Mouse (Mus musculus) right cerebral cortex, adult 2 months (tissue): Measurements from ENCODE around the gene Uqcc1.
"Not testable (repeated sequence)": the region's sequence is repeated elsewhere in the genome, so short reads cannot be mapped to it uniquely, and the experiment has no call there.

Experiments
- DNase-seq, 2 experiments: peaks; one replicate each; pipeline ENCODE4 v3.0.0; 2021 to 2022; ENCODE audit warnings: low spot score in 2 of 2

Uqcc1 gene

DNA sequence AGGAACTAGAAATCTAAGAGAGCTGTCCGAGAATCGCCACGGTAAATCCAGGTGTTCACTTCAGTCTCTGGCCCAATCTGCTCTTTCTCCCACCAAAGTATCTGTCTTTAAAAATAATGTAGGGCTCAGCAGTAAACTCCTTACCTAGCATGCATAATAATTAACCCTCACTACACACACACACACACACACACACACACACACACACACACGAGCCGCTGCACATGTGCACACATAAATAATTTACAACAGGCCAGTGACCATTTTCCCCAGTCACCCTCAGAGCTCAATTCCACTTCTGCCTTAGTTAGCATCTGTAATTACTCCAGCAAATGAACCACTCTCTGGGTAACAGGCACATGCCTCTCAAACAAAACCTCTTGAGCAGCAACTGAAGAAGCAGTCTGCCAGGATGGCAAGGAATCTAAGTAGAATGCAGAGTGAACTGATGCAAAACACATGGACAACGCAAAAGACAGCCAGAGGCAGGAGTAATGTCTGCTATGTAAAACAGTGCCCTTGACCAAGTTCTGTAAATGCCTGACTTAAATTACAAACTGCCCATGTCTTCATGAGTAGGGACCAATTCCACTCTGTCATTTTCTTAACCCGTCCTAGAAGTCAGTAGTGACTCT, 1.3 kb downstream of the Uqcc1 start:
- no peak for DNase-seq

- not testable (repeated sequence) for DNase-seq
Measured at GRCm38 (mm10) chr2:155925213-155925612, 4.9 kb downstream of the Uqcc1 start.

- no peak for DNase-seq
Measured at GRCm38 (mm10) chr2:155923143-155923542, 7.0 kb downstream of the Uqcc1 start.

DNA sequence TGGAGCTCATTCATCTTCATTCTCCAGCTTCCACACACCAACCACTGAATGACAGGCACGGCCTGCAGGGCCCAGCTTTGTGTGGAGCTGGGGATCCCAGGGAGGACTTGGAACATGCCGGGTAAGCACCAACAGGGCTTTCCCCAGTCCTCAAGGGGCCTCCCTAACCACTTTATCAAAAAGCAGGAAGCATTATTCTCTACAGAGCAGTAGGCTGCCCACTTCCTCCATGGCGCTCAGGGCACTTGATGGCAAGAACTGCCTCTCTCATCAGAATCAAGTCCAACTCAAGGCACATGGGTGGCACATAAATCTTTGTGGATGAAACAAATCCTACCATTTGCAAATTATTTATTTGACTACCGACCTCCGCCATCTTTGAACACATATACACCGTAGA, 15.4 kb downstream of the Uqcc1 start:
- DNase-seq, result no peak

- no peak for DNase-seq
Measured at GRCm38 (mm10) chr2:155903632-155904008, 26.5 kb downstream of the Uqcc1 start.

- peak in 1 of 2 experiments; percentile 7 for DNase-seq
Measured at GRCm38 (mm10) chr2:155902989-155903631, 27.0 kb downstream of the Uqcc1 start.

- no peak for DNase-seq
Measured at GRCm38 (mm10) chr2:155895046-155895735, 34.9 kb downstream of the Uqcc1 start.

GRCm38 (mm10) chr2:155894307-155895045, 35.6 kb downstream of the Uqcc1 start:
- no peak for DNase-seq

GRCm38 (mm10) chr2:155886776-155887175, 43.3 kb downstream of the Uqcc1 start:
- DNase-seq, result no peak

- no peak for DNase-seq
Measured at GRCm38 (mm10) chr2:155885271-155885697, 44.8 kb downstream of the Uqcc1 start.

- DNase-seq, result no peak
Measured at GRCm38 (mm10) chr2:155882087-155882486, 48.0 kb downstream of the Uqcc1 start.

GRCm38 (mm10) chr2:155878964-155879876, 50.9 kb downstream of the Uqcc1 start:
- DNase-seq, result no peak

- no peak for DNase-seq
Measured at GRCm38 (mm10) chr2:155873636-155874035, 56.5 kb downstream of the Uqcc1 start.

- DNase-seq, result no peak
Measured at GRCm38 (mm10) chr2:155872930-155873507, 57.1 kb downstream of the Uqcc1 start.

- DNase-seq, result no peak
Measured at GRCm38 (mm10) chr2:155872486-155872885, 57.6 kb downstream of the Uqcc1 start.

GRCm38 (mm10) chr2:155869772-155870171, 60.3 kb downstream of the Uqcc1 start:
- DNase-seq, result no peak

DNA sequence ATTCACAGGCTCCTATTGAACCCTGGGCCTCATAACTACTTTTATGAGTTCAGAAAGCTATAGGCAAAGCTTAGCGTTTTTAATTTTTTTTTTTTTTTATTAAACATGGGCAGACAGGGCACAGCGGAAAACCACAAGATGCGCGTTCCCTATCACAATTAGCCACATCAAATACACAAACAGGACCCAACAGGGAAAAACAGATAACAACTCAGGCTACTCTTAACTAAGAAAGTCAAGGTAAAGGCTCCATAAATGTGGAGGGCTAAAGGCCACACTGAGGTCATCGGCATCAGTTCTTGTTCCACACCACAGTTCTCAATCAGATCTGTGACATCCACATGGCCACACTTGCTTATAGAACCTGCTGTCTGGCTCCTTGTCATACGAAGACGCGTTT, 61.8 kb downstream of the Uqcc1 start:
- DNase-seq, result no peak

- no peak for DNase-seq
Measured at GRCm38 (mm10) chr2:155863301-155863867, 66.7 kb downstream of the Uqcc1 start.

DNA sequence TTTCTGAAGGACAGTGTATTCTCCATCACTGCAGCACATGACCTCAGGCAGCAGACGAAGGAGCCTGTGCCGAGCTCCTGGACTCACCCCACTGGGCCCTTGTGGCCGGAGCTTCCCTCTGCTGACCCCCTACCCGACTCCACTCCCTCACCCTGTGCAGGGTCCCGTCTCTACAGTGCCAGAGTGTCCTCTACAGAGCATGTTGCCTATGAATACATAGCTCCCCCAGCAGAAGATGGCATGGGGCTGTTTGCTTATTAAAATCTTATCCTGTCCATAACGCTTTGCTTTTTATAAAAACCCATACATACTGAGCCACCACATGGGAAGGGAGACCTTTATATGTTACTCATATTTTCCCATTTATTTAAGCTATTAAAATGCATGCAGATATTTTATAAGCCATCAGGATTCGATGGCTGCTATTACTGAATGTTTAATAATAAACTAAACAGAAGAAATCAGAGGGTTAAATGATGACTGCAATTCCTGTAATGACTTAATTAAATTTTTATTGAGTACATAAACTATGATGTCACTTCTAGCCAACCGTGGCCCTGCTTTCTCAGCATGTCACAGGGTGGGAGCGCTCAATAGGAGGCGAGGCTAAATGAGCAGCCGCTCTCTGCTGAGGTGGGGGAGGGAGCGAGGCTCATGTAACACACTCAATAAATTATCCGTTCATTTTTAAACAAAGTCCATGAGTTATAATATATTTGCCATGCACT, 67.4 kb downstream of the Uqcc1 start:
- DNase-seq, result peak in 1 of 2 experiments; percentile 15

GRCm38 (mm10) chr2:155861581-155861980, 68.5 kb downstream of the Uqcc1 start:
- no peak for DNase-seq
